Mouse (Mus musculus) neutrophil, adult 5-6 weeks (primary cell): ENCODE results near the gene Dkk2. TPM values are rescaled to one million over a fixed set of nuclear protein-coding genes. Genes with fewer than 3 reads are reported as not detected.

Source experiments
- ATAC-seq: fragments of 151-379, 151-347 bp; 2 replicates; pipeline ENCODE4 v1.8.0; 2017; ENCODE audit warnings: mild to moderate bottlenecking, moderate TSS enrichment; ENCODE audit not compliant: insufficient number of reproducible peaks, poor library complexity, low FRiP score, severe bottlenecking; ENCODE audit errors: extremely low read depth
- total RNA-seq: library from RNA; stranded (forward); fragments of 200-1000 nt; gene quantifications from 2 replicates; pipeline ENCODE4 v1.2.3, GENCODE M21; 2017

Gene Dkk2
- total RNA-seq, 1 experiment from 2014 or later = 0.12 TPM

GRCm38 (mm10) chr3:132115772-132116511, 30.9 kb downstream of the Dkk2 start:
- no peak for ATAC-seq

GRCm38 (mm10) chr3:132121344-132121743, 36.3 kb downstream of the Dkk2 start:
- ATAC-seq = no peak

- no peak for ATAC-seq
These were observed 37.5 kb downstream of the Dkk2 start for GRCm38 (mm10) chr3:132122581-132122980.

- ATAC-seq = no peak
These were observed 40.2 kb downstream of the Dkk2 start for GRCm38 (mm10) chr3:132125227-132125740.

- ATAC-seq = no peak
These were observed 44.7 kb downstream of the Dkk2 start for GRCm38 (mm10) chr3:132129730-132130274.

GRCm38 (mm10) chr3:132130781-132131180, 45.7 kb downstream of the Dkk2 start:
- ATAC-seq = no peak

- ATAC-seq = no peak
These were observed 46.8 kb downstream of the Dkk2 start for GRCm38 (mm10) chr3:132131939-132132338.

GRCm38 (mm10) chr3:132134502-132134901, 49.4 kb downstream of the Dkk2 start:
- no peak for ATAC-seq

- no peak for ATAC-seq
These were observed 52.8 kb downstream of the Dkk2 start for GRCm38 (mm10) chr3:132137802-132138378.

GRCm38 (mm10) chr3:132141031-132141430, 55.9 kb downstream of the Dkk2 start:
- ATAC-seq = no peak

GRCm38 (mm10) chr3:132149446-132150025, 64.4 kb downstream of the Dkk2 start:
- ATAC-seq = no peak

GRCm38 (mm10) chr3:132158817-132159216, 73.7 kb downstream of the Dkk2 start:
- no peak for ATAC-seq

GRCm38 (mm10) chr3:132168911-132169310, 83.8 kb downstream of the Dkk2 start:
- ATAC-seq = no peak

GRCm38 (mm10) chr3:132186888-132187552, 101.9 kb downstream of the Dkk2 start:
- no peak for ATAC-seq

- no peak for ATAC-seq
These were observed 116.9 kb downstream of the Dkk2 start for GRCm38 (mm10) chr3:132201950-132202349.

- ATAC-seq = no peak
These were observed 117.6 kb downstream of the Dkk2 start for GRCm38 (mm10) chr3:132202665-132203064.

GRCm38 (mm10) chr3:132207469-132207868, 122.4 kb downstream of the Dkk2 start:
- no peak for ATAC-seq

- ATAC-seq = no peak
These were observed 126.2 kb downstream of the Dkk2 start for GRCm38 (mm10) chr3:132211260-132211659.

GRCm38 (mm10) chr3:132219977-132220487, 134.9 kb downstream of the Dkk2 start:
- ATAC-seq = no peak
